Mouse (Mus musculus) limb, embryonic 11.5 days (tissue): Measurements from ENCODE around the gene Spsb4. TPM values are rescaled to one million over a fixed set of nuclear protein-coding genes. Genes with fewer than 3 reads are reported as not detected.

Experiments used
- ATAC-seq: fragments of 200-750 bp; cut with Nextera tagmentation; 2 replicates; pipeline ENCODE4 v1.8.0; 2017; ENCODE audit warnings: low read depth; ENCODE audit not compliant: insufficient number of reproducible peaks, low FRiP score, low TSS enrichment
- DNase-seq: peaks from one replicate; pipeline ENCODE4 v3.0.0-alpha.2; 2015; ENCODE audit warnings: low spot score
- H3K27ac ChIP-seq: fragments of 300-500 bp; sonication (generic); replicated peaks from 2 replicates; pipeline ENCODE4 v1.5.1; 2014; ENCODE audit warnings: low read depth, mild to moderate bottlenecking, low read length
- H3K27me3 ChIP-seq: fragments of 300-500 bp; sonication (generic); 2 replicates; pipeline ENCODE4 v1.6.1; 2014; ENCODE audit warnings: mild to moderate bottlenecking, low read length, mixed read lengths; ENCODE audit not compliant: control insufficient read depth, insufficient read depth
- H3K36me3 ChIP-seq: fragments of 300-500 bp; sonication (generic); 2 replicates; pipeline ENCODE4 v1.6.1; 2014; ENCODE audit warnings: mild to moderate bottlenecking, low read length, moderate library complexity, mixed read lengths; ENCODE audit not compliant: control insufficient read depth, insufficient read depth
- H3K4me1 ChIP-seq: fragments of 300-500 bp; sonication (generic); 2 replicates; pipeline ENCODE4 v1.6.1; 2014; ENCODE audit warnings: low read length, mixed read lengths; ENCODE audit not compliant: control insufficient read depth, insufficient read depth
- H3K4me2 ChIP-seq: fragments of 300-500 bp; sonication (generic); 2 replicates; pipeline ENCODE4 v1.6.1; 2014; ENCODE audit warnings: low read depth, mild to moderate bottlenecking, moderate library complexity; ENCODE audit not compliant: severe bottlenecking
- H3K4me3 ChIP-seq: fragments of 300-500 bp; sonication (generic); 2 replicates; pipeline ENCODE4 v1.5.1; 2014; ENCODE audit warnings: low read depth, low read length
- H3K9ac ChIP-seq: fragments of 300-500 bp; sonication (generic); 2 replicates; pipeline ENCODE4 v1.6.1; 2014; ENCODE audit warnings: mild to moderate bottlenecking, low read length
- H3K9me3 ChIP-seq: fragments of 300-500 bp; sonication (generic); 2 replicates; pipeline ENCODE4 v1.6.1; 2016; ENCODE audit warnings: low read length; ENCODE audit not compliant: control insufficient read depth
- WGBS: fragments of 180-500 bp; shearing (Covaris S2); extraction: QIAGEN DNeasy Blood & Tissue Kit; methylation state at CpG from one replicate; pipeline ENCODE4 v1.1.7; 2014; 5-methylcytosine and 5-hydroxymethylcytosine counted together
- polyA plus RNA-seq: library from polyadenylated mRNA; unstranded; fragments of >200 nt; fragmentation: Nextera tagmentation; extraction: Ambion mirVana; gene quantifications from 2 replicates; pipeline ENCODE4 v1.2.1, GENCODE M21; 2014

Gene Spsb4
- polyA plus RNA-seq, 1 experiment from 2014 or later: 44.5 TPM

DNA sequence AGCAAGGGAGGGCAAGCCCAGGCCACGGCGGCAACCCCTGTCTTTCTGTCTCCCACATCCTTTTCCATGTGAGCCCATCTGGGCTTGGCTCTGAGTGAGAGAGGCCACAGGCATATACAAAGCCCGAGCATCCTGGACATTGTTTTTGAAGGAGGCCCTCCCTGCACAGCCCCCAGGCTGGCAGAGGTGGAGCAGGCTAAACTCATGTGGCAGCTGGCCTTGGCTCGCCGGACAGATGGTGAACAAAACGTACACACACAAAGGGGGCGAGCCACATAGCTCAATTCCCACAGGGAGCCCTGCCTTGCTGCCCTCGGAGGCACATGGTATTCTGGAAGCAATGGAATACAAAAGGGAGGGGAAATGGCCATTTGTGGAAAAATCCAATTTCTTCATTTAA is 32.5 kb upstream of the Spsb4 start:
- H3K27me3 ChIP-seq: no peaks in the 10 kb centered on the region
- H3K9me3 ChIP-seq: no peaks in the 10 kb centered on the region; the same call in 1 of the 2 replicates
- H3K9ac ChIP-seq: no peak overlapping the region
- H3K27ac ChIP-seq: no peak overlapping the region
- no peaks in the 10 kb centered on the region for H3K4me1 ChIP-seq
- H3K36me3 ChIP-seq: no peaks in the 10 kb centered on the region
- ATAC-seq: 0 out of 2 replicates have a peak, but pooled peaks have one; percentile 24
- H3K4me2 ChIP-seq: no peak overlapping the region
- WGBS: 64% methylated on average over 8 of the region's 8 CpGs
- peak; percentile 28 for DNase-seq
- no peak overlapping the region for H3K4me3 ChIP-seq

DNA sequence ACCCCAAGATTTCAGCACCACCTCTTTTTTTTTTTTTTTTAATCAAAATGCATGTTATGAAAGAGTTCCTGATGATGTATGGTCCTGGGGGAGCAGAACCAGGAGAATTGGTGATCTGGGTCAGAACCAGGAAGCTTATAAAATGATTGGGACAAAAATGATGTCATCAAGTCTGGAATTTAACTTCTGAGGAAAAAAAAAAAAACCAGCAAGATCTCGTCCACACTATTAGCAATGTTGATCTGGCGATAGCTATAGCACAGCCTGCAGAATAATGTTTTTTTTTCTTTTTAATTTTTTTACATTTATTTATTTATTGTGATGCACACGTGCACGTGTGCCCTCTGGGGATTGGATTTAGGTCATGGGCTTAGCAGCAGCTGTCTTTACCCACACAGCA is 27.6 kb upstream of the Spsb4 start:
- Histone ChIP-seq H3K27me3 (no peaks in the 10 kb centered on the region), H3K27ac (no peak overlapping the region), H3K9ac (no peak overlapping the region), H3K4me3 (no peak overlapping the region), H3K36me3 (no peaks in the 10 kb centered on the region), H3K4me1 (no peaks in the 10 kb centered on the region), H3K9me3 (no peaks in the 10 kb centered on the region; the same call in 1 of the 2 replicates), H3K4me2 (no peak overlapping the region)
- WGBS: 95% methylated on average over 4 of the region's 4 CpGs
- ATAC-seq (no peak), DNase-seq (no peak)

DNA sequence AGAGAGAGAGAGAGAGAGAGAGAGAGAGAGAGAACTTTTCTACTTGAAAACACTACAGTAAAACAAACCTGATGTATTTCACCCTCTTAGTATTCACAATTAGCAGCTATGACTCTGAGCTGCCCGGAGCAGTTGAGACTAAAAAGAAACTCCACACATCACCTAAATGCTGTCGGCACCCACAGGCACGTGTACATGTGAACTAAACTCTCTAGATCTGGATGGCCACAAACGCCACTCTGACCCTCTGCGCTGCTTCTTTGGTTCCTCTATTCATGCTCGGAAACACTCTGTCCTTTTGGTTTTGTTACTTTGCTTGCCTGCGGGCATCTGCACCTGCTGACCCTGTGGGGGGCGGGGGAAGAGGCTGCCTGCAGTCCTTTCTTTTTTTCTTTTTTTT is 23.0 kb upstream of the Spsb4 start:
- Histone ChIP-seq H3K9me3 (no peaks in the 10 kb centered on the region), H3K27me3 (no peaks in the 10 kb centered on the region)
- 87% methylated on average over 8 of the region's 8 CpGs for WGBS

DNA sequence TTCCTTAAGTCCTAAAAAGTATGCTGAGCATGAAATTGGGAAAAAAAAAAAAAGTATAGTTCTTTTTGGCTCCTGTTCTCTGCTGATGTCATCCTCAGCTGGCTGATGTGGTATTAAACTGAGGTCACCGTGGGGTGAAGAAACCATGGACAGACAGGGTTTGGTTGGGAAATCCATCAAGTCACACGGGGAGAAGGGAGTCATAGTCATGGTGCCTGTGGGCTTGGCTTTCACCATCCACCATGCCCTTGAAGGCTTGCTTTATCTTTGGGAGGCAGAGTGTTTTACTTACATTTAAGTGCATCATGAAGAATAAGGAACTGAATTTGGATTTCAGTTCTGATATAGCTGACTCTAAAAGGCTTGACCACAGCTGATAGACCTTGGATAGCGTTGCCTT is 19.4 kb upstream of the Spsb4 start:
- no peaks in the 10 kb centered on the region for H3K27me3 ChIP-seq
- no peak overlapping the region for H3K4me2 ChIP-seq
- no peak for DNase-seq
- no peaks in the 10 kb centered on the region for H3K36me3 ChIP-seq
- H3K4me3 ChIP-seq: no peak overlapping the region
- H3K4me1 ChIP-seq: no peaks in the 10 kb centered on the region
- ATAC-seq: no peak
- no peaks in the 10 kb centered on the region for H3K9me3 ChIP-seq
- H3K27ac ChIP-seq: no peak overlapping the region
- no peak overlapping the region for H3K9ac ChIP-seq
- 87% methylated on average over 3 of the region's 3 CpGs for WGBS

More for the DNA sequence above, 23.0 kb upstream of the Spsb4 start:
- Histone ChIP-seq H3K4me1 (no peaks in the 10 kb centered on the region), H3K4me2 (no peak overlapping the region), H3K4me3 (no peak overlapping the region), H3K36me3 (no peaks in the 10 kb centered on the region), H3K9ac (no peak overlapping the region), H3K27ac (no peak overlapping the region)
- ATAC-seq (no peak), DNase-seq (no peak)

DNA sequence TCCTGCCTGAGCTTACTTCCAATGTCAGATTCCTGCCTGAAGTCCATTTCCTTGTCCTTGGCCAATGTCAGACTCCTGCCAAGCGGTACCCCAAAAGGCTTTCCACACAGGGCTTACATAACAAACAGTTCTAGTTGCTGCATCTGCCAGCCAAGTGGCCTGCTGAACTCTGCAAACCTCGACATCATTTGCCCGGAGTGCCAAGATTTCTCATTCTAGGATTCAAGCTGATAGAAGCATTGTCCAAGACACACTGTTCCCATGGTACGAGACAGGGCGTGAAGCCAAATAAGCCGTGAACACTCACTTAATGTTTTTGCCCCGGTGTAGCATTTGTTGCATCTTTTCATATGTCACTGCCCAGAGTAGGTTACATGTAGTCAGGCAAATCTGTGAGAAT is 18.0 kb upstream of the Spsb4 start:
- DNase-seq (no peak), ATAC-seq (no peak)
- Histone ChIP-seq H3K9me3 (no peaks in the 10 kb centered on the region), H3K36me3 (no peaks in the 10 kb centered on the region), H3K4me2 (no peak overlapping the region), H3K4me1 (no peaks in the 10 kb centered on the region), H3K4me3 (no peak overlapping the region), H3K27ac (no peak overlapping the region), H3K27me3 (no peaks in the 10 kb centered on the region), H3K9ac (no peak overlapping the region)
- 93% methylated on average over 7 of the region's 7 CpGs for WGBS

DNA sequence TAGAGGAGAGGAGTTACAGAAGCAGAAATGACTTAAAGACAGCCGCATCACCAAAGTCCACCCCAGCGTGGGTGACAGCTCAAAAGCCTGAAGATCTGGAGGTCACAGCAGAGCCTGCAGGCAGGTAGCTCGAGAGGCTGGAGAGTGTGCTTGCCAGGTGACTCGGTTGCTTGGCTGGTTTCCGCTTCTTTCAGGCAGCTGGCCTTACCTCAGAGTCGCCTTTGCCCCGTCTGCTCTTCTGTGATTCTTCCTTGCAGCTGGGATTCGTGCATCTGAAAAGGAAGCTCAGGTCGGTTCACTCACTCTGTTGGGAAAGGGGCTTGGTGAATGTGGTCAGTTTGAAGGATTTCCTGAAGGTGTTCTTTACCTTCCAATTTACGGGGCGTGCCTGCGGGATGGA is 8.7 kb upstream of the Spsb4 start:
- no peak overlapping the region for H3K9ac ChIP-seq
- no peaks in the 10 kb centered on the region for H3K36me3 ChIP-seq
- no peak overlapping the region for H3K4me2 ChIP-seq
- H3K9me3 ChIP-seq: no peaks in the 10 kb centered on the region
- DNase-seq: no peak
- 74% methylated on average over 12 of the region's 12 CpGs for WGBS
- no peak overlapping the region for H3K27ac ChIP-seq
- no peaks in the 10 kb centered on the region for H3K27me3 ChIP-seq
- H3K4me3 ChIP-seq: no peak overlapping the region
- no peak for ATAC-seq
- H3K4me1 ChIP-seq: no peaks in the 10 kb centered on the region

DNA sequence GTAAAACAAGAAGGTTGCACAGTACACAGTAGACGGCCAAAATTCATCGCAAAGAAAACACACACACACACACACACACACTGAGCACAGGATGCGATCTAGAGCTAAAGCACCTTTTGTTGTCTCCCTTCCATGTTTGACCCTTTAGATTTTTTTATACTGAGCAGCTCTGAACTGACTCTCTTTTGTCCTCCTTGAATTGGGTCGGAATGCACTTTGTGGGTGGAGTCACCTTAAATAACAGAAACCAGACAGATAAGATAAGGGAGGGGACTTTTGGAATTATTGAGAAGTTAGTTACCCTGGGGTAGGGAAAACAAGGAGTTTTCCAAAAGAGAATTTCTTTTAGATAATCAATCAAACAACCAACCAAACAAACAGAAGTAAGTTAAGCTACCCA is 7.4 kb upstream of the Spsb4 start:
- no peak for ATAC-seq
- Histone ChIP-seq H3K27me3 (no peaks in the 10 kb centered on the region), H3K4me2 (no peak overlapping the region), H3K27ac (no peak overlapping the region), H3K4me3 (no peak overlapping the region), H3K4me1 (no peaks in the 10 kb centered on the region), H3K9ac (no peak overlapping the region), H3K36me3 (no peaks in the 10 kb centered on the region), H3K9me3 (no peaks in the 10 kb centered on the region)
- DNase-seq: no peak
- WGBS: 91% methylated on average over 4 of the region's 4 CpGs

DNA sequence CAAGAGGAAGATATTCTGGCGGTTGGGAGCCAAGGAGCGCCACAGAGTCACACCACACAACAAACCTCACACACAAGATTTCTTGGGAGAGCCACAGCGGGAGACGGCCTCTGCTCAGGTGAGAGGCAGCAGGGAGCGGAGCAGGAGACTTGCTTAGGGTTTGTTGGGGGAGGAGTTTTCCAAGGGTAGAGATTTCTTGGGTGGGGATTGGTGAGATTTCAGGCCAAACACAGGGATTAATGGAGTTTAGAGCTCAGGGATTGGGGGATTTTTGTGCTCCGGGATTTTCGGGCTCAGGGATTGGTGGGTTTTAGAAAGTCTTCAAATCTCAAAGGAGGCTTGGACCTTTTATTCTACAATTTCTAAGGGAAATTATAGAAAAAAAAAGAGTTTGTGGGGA is 5.8 kb upstream of the Spsb4 start:
- 65% methylated on average over 7 of the region's 7 CpGs for WGBS
- ATAC-seq: no peak

DNA sequence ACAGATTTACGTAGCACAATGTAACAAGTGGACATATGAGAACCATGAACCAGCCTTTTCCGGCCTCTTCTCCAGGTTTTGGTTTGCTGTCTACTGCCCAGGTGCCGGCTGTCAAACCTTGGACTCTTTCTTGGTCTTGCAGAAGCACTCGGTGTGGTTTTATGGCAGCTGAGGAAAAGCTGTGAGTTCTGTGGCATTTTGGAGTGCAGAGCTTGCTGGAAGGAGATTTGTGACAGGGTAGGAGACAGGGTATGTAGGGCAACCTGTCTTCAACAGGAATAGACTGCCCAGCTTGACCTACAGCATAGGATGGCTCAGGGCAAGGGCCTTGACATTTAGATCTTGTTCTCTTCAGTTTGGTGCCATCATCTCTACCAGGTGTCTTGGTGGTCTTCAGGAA is 4.3 kb upstream of the Spsb4 start:
- H3K4me3 ChIP-seq: no peak overlapping the region
- ATAC-seq: no peak
- no peak overlapping the region for H3K27ac ChIP-seq
- no peaks in the 10 kb centered on the region for H3K36me3 ChIP-seq
- H3K9me3 ChIP-seq: no peaks in the 10 kb centered on the region
- WGBS: 90% methylated on average over 4 of the region's 4 CpGs
- no peak overlapping the region for H3K4me2 ChIP-seq
- no peak overlapping the region for H3K9ac ChIP-seq
- peaks cover 4% of the 10 kb centered on the region; the same call in 1 of the 2 replicates for H3K27me3 ChIP-seq
- DNase-seq: no peak
- H3K4me1 ChIP-seq: no peaks in the 10 kb centered on the region

More for the DNA sequence above, 5.8 kb upstream of the Spsb4 start:
- peaks cover 1% of the 10 kb centered on the region; the same call in 1 of the 2 replicates for H3K27me3 ChIP-seq
- H3K27ac ChIP-seq: no peak overlapping the region
- no peaks in the 10 kb centered on the region for H3K9me3 ChIP-seq
- no peaks in the 10 kb centered on the region for H3K4me1 ChIP-seq
- no peaks in the 10 kb centered on the region for H3K36me3 ChIP-seq
- no peak overlapping the region for H3K4me3 ChIP-seq
- no peak for DNase-seq
- no peak overlapping the region for H3K4me2 ChIP-seq
- H3K9ac ChIP-seq: no peak overlapping the region
